Mouse (Mus musculus): Measurements from ENCODE around the gene Olfr619.

DNA sequence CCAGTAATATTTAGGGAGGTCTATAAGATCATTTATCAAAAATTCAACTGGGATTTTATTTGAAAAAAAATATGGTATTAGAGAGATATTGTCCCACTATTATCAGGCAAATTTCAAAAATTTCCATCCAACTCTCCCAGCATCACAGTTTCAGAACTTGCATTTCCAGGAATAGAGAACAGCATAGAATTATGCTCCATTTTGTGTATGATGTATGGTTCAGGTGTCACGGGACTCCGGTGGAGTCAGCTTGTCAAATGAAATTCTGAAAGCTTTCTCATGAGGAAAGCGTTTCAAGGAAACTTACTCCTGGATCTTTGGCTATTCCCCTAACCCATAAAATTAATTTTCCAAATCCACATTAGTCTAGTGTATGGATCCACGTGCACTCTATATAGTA, 43.7 kb downstream of the Olfr619 start:
- TF ChIP-seq POLR2A (IDR thresholded peaks at IDR 0.05; ENCODE audit: borderline replicate concordance, control insufficient read depth, low read depth, low read length) (no peak), CTCF (IDR thresholded peaks at IDR 0.05; ENCODE audit: control insufficient read depth, insufficient read depth, low read length) (no peak)

All from bone marrow, adult 2 months (tissue).